Comparison of ENCODE assay signal across 8 mouse cellular contexts in genomic region chr6:5645150-5645732, GRCm38 (mm10).
DNase-seq lines count a peak whose midpoint lies in the region; ATAC-seq and TF ChIP-seq lines count a peak whose summit lies in the region.

No protein-coding gene starts in this region.

- H3K36me3 ChIP-seq in spleen, adult 2 months (ENCODE audit: control insufficient read depth, insufficient read depth, low read length) = no peaks in the 10 kb centered on the region
- no peaks in the 10 kb centered on the region for H3K36me3 ChIP-seq in intestine, embryonic 16.5 days (ENCODE audit: control insufficient read depth, insufficient read depth, low read length)

- TF ChIP-seq POLR2A in spleen, adult 2 months (IDR thresholded peaks at IDR 0.05; ENCODE audit: low read depth, low read length) = no peak

- 0 out of 2 replicates have a peak, but pooled peaks have one; percentile 48 for ATAC-seq in intestine, embryonic 16.5 days

- no peak overlapping the region for H3K4me3 ChIP-seq in spleen, adult 2 months (ENCODE audit: extremely low read depth, insufficient read depth, insufficient read length)
- H3K4me3 ChIP-seq in intestine, embryonic 16.5 days (ENCODE audit: low read length) = no peak overlapping the region

- TF ChIP-seq CTCF in spleen, adult 2 months (IDR thresholded peaks at IDR 0.05; ENCODE audit: extremely low read depth, insufficient read depth, insufficient read length, insufficient replicate concordance) = peak; percentile 26; the same call in 1 of the 2 replicates

- no peak overlapping the region for H3K4me2 ChIP-seq in intestine, embryonic 16.5 days (ENCODE audit: low read depth, low read length)

- intact Hi-C loops in left cerebral cortex, postnatal 25 days (cut with DNase I) = loop anchor here (1.0 to 10.0 kb wide), 4 partner anchors 82 to 1270 kb away; partner anchors contain the start of gene Dync1i1

- no peaks in the 10 kb centered on the region for H3K27me3 ChIP-seq in spleen, adult 2 months (ENCODE audit: control insufficient read depth, insufficient read depth, low read length)
- H3K27me3 ChIP-seq in intestine, embryonic 16.5 days (replicated peaks; ENCODE audit: control insufficient read depth, insufficient read depth, low read length) = no peaks in the 10 kb centered on the region

- WGBS in spleen, adult 2 months = 29% methylated on average over 9 of the region's 9 CpGs
- 20% methylated on average over 9 of the region's 9 CpGs for WGBS in intestine, embryonic 16.5 days

- no peaks in the 10 kb centered on the region for H3K4me1 ChIP-seq in spleen, adult 2 months (ENCODE audit: control insufficient read depth, insufficient read depth, insufficient read length)
- 0 out of 2 replicates have a peak, but pooled peaks cover 2% of the 10 kb centered on the region for H3K4me1 ChIP-seq in intestine, embryonic 16.5 days (ENCODE audit: control insufficient read depth, insufficient read depth, low read length)

- no peak for DNase-seq in spleen, adult 2 months (ENCODE audit: low read depth in 1 of 2, low spot score in 2 of 2)
- no peak for DNase-seq in spleen, adult 18-20 months
- peak; percentile 87 to 89 for DNase-seq in cerebellum, postnatal 10 days
- DNase-seq in frontal cortex, postnatal 25 days (ENCODE audit: low spot score in 2 of 2) = peak; percentile 28 to 73
- peak; percentile 70 to 75 for DNase-seq in left cerebral cortex, postnatal 25 days (ENCODE audit: low spot score in 2 of 2)
- DNase-seq in naive thymus-derived CD4-positive, alpha-beta T cell, adult 2 months (ENCODE audit: low read depth) = peak; percentile 8
- DNase-seq in testis, postnatal 14 days (ENCODE audit: low spot score) = peak; percentile 57

- no peaks in the 10 kb centered on the region for H3K9me3 ChIP-seq in intestine, embryonic 16.5 days (ENCODE audit: control insufficient read depth, low read length)

- no peak overlapping the region for H3K9ac ChIP-seq in intestine, embryonic 16.5 days (ENCODE audit: low read depth, low read length)

- no peak overlapping the region for H3K27ac ChIP-seq in spleen, adult 2 months (ENCODE audit: insufficient read depth, low read length)
- H3K27ac ChIP-seq in intestine, embryonic 16.5 days (ENCODE audit: low read length) = no peak overlapping the region

Comparison
In these comparisons a context has a peak if more than half of its experiments do, and no peak if none do; other contexts are left out.
1. DNase-seq: peak in cerebellum, postnatal 10 days (2 of 2), frontal cortex, postnatal 25 days (2 of 2), left cerebral cortex, postnatal 25 days (2 of 2), naive thymus-derived CD4-positive, alpha-beta T cell, adult 2 months (single experiment) and testis, postnatal 14 days (single experiment); none in spleen, adult 2 months (0 of 2) and spleen, adult 18-20 months (0 of 2).